Mouse (Mus musculus): ENCODE results near the gene Slc20a1. TPM values are rescaled to one million over a fixed set of nuclear protein-coding genes. Genes with fewer than 3 reads are reported as not detected.

Slc20a1 gene
- polyA plus RNA-seq, 1 experiment from 2014 or later, result 23.7 TPM

GRCm38 (mm10) chr2:129240726-129241432 lies 42.3 kb downstream of the Slc20a1 start:
- H3K36me3 ChIP-seq (ENCODE audit: control insufficient read depth, insufficient read depth, low read length), result no peaks in the 10 kb centered on the region
- 0 out of 2 replicates have a peak, but pooled peaks cover 3% of the 10 kb centered on the region for H3K9me3 ChIP-seq (ENCODE audit: control insufficient read depth, low read length)
- no peak overlapping the region for H3K9ac ChIP-seq (ENCODE audit: low read depth, low read length)
- H3K4me3 ChIP-seq (ENCODE audit: low read depth, low read length), result no peak overlapping the region
- ATAC-seq (ENCODE audit: low read depth) (no peak), DNase-seq (ENCODE audit: low spot score) (no peak)
- H3K4me2 ChIP-seq (ENCODE audit: low read depth, low read length), result no peak overlapping the region
- no peak overlapping the region for H3K27ac ChIP-seq (replicated peaks; ENCODE audit: low read depth, low read length)
- no peaks in the 10 kb centered on the region for H3K27me3 ChIP-seq (replicated peaks; ENCODE audit: control insufficient read depth, insufficient read depth, low read length)
- no peaks in the 10 kb centered on the region for H3K4me1 ChIP-seq (ENCODE audit: control insufficient read depth, insufficient read depth, low read length)
- 73% methylated on average over 9 of the region's 9 CpGs for WGBS

GRCm38 (mm10) chr2:129241845-129242833 lies 43.6 kb downstream of the Slc20a1 start:
- no peak overlapping the region for H3K4me3 ChIP-seq (ENCODE audit: low read depth, low read length)
- WGBS, result 49% methylated on average over 7 of the region's 7 CpGs
- no peaks in the 10 kb centered on the region for H3K27me3 ChIP-seq (replicated peaks; ENCODE audit: control insufficient read depth, insufficient read depth, low read length)
- no peaks in the 10 kb centered on the region for H3K36me3 ChIP-seq (ENCODE audit: control insufficient read depth, insufficient read depth, low read length)
- no peaks in the 10 kb centered on the region for H3K4me1 ChIP-seq (ENCODE audit: control insufficient read depth, insufficient read depth, low read length)
- H3K9ac ChIP-seq (ENCODE audit: low read depth, low read length), result no peak overlapping the region
- H3K9me3 ChIP-seq (ENCODE audit: control insufficient read depth, low read length), result 0 out of 2 replicates have a peak, but pooled peaks cover 3% of the 10 kb centered on the region
- no peak for ATAC-seq (ENCODE audit: low read depth)
- H3K4me2 ChIP-seq (ENCODE audit: low read depth, low read length), result no peak overlapping the region
- no peak overlapping the region for H3K27ac ChIP-seq (replicated peaks; ENCODE audit: low read depth, low read length)
- DNase-seq (ENCODE audit: low spot score), result no peak

- H3K36me3 ChIP-seq (ENCODE audit: control insufficient read depth, insufficient read depth, low read length), result no peaks in the 10 kb centered on the region
- 89% methylated on average over 4 of the region's 4 CpGs for WGBS
- H3K4me2 ChIP-seq (ENCODE audit: low read depth, low read length), result no peak overlapping the region
- 0 out of 2 replicates have a peak, but pooled peaks cover 3% of the 10 kb centered on the region for H3K9me3 ChIP-seq (ENCODE audit: control insufficient read depth, low read length)
- no peak for DNase-seq (ENCODE audit: low spot score)
- no peaks in the 10 kb centered on the region for H3K27me3 ChIP-seq (replicated peaks; ENCODE audit: control insufficient read depth, insufficient read depth, low read length)
- ATAC-seq (ENCODE audit: low read depth), result no peak
- no peaks in the 10 kb centered on the region for H3K4me1 ChIP-seq (ENCODE audit: control insufficient read depth, insufficient read depth, low read length)
- no peak overlapping the region for H3K27ac ChIP-seq (replicated peaks; ENCODE audit: low read depth, low read length)
- H3K9ac ChIP-seq (ENCODE audit: low read depth, low read length), result no peak overlapping the region
- no peak overlapping the region for H3K4me3 ChIP-seq (ENCODE audit: low read depth, low read length)
Observed at GRCm38 (mm10) chr2:129243005-129243404, 44.4 kb downstream of the Slc20a1 start.

GRCm38 (mm10) chr2:129243786-129244185 lies 45.2 kb downstream of the Slc20a1 start:
- DNase-seq (ENCODE audit: low spot score), result no peak
- 0 out of 2 replicates have a peak, but pooled peaks cover 3% of the 10 kb centered on the region for H3K9me3 ChIP-seq (ENCODE audit: control insufficient read depth, low read length)
- H3K27ac ChIP-seq (replicated peaks; ENCODE audit: low read depth, low read length), result no peak overlapping the region
- 44% methylated on average over 9 of the region's 9 CpGs for WGBS
- H3K27me3 ChIP-seq (replicated peaks; ENCODE audit: control insufficient read depth, insufficient read depth, low read length), result no peaks in the 10 kb centered on the region
- H3K4me3 ChIP-seq (ENCODE audit: low read depth, low read length), result no peak overlapping the region
- no peak overlapping the region for H3K9ac ChIP-seq (ENCODE audit: low read depth, low read length)
- no peaks in the 10 kb centered on the region for H3K36me3 ChIP-seq (ENCODE audit: control insufficient read depth, insufficient read depth, low read length)
- no peak overlapping the region for H3K4me2 ChIP-seq (ENCODE audit: low read depth, low read length)
- no peak for ATAC-seq (ENCODE audit: low read depth)
- no peaks in the 10 kb centered on the region for H3K4me1 ChIP-seq (ENCODE audit: control insufficient read depth, insufficient read depth, low read length)

GRCm38 (mm10) chr2:129244446-129245120 lies 46.0 kb downstream of the Slc20a1 start:
- no peak overlapping the region for H3K4me3 ChIP-seq (ENCODE audit: low read depth, low read length)
- no peaks in the 10 kb centered on the region for H3K27me3 ChIP-seq (replicated peaks; ENCODE audit: control insufficient read depth, insufficient read depth, low read length)
- WGBS, result 72% methylated on average over 20 of the region's 20 CpGs
- H3K36me3 ChIP-seq (ENCODE audit: control insufficient read depth, insufficient read depth, low read length), result no peaks in the 10 kb centered on the region
- H3K27ac ChIP-seq (replicated peaks; ENCODE audit: low read depth, low read length), result no peak overlapping the region
- DNase-seq (ENCODE audit: low spot score), result peak; percentile 59
- ATAC-seq (ENCODE audit: low read depth), result peak; percentile 60; the same call in 1 of the 2 replicates
- H3K4me1 ChIP-seq (ENCODE audit: control insufficient read depth, insufficient read depth, low read length), result no peaks in the 10 kb centered on the region
- no peak overlapping the region for H3K4me2 ChIP-seq (ENCODE audit: low read depth, low read length)
- H3K9me3 ChIP-seq (ENCODE audit: control insufficient read depth, low read length), result 0 out of 2 replicates have a peak, but pooled peaks cover 3% of the 10 kb centered on the region
- H3K9ac ChIP-seq (ENCODE audit: low read depth, low read length), result no peak overlapping the region

- no peak overlapping the region for H3K27ac ChIP-seq (replicated peaks; ENCODE audit: low read depth, low read length)
- DNase-seq (ENCODE audit: low spot score) (peak; percentile 72), ATAC-seq (ENCODE audit: low read depth) (peak; percentile 82; the same call in 1 of the 2 replicates)
- no peaks in the 10 kb centered on the region for H3K4me1 ChIP-seq (ENCODE audit: control insufficient read depth, insufficient read depth, low read length)
- no peak overlapping the region for H3K4me2 ChIP-seq (ENCODE audit: low read depth, low read length)
- no peak overlapping the region for H3K4me3 ChIP-seq (ENCODE audit: low read depth, low read length)
- WGBS, result 41% methylated on average over 5 of the region's 5 CpGs
- H3K27me3 ChIP-seq (replicated peaks; ENCODE audit: control insufficient read depth, insufficient read depth, low read length), result no peaks in the 10 kb centered on the region
- H3K9me3 ChIP-seq (ENCODE audit: control insufficient read depth, low read length), result no peaks in the 10 kb centered on the region
- no peak overlapping the region for H3K9ac ChIP-seq (ENCODE audit: low read depth, low read length)
- no peaks in the 10 kb centered on the region for H3K36me3 ChIP-seq (ENCODE audit: control insufficient read depth, insufficient read depth, low read length)
Observed at GRCm38 (mm10) chr2:129245618-129246017, 47.1 kb downstream of the Slc20a1 start.

- Histone ChIP-seq H3K4me2 (ENCODE audit: low read depth, low read length) (no peak overlapping the region), H3K27ac (replicated peaks; ENCODE audit: low read depth, low read length) (no peak overlapping the region), H3K9ac (ENCODE audit: low read depth, low read length) (no peak overlapping the region), H3K36me3 (ENCODE audit: control insufficient read depth, insufficient read depth, low read length) (no peaks in the 10 kb centered on the region), H3K4me1 (ENCODE audit: control insufficient read depth, insufficient read depth, low read length) (no peaks in the 10 kb centered on the region), H3K4me3 (ENCODE audit: low read depth, low read length) (no peak overlapping the region), H3K27me3 (replicated peaks; ENCODE audit: control insufficient read depth, insufficient read depth, low read length) (no peaks in the 10 kb centered on the region), H3K9me3 (ENCODE audit: control insufficient read depth, low read length) (no peaks in the 10 kb centered on the region)
- DNase-seq (ENCODE audit: low spot score) (no peak), ATAC-seq (ENCODE audit: low read depth) (no peak)
- 71% methylated on average over 6 of the region's 7 CpGs for WGBS
Observed at GRCm38 (mm10) chr2:129246436-129246835, 47.9 kb downstream of the Slc20a1 start.

- Histone ChIP-seq H3K4me2 (ENCODE audit: low read depth, low read length) (no peak overlapping the region), H3K27me3 (replicated peaks; ENCODE audit: control insufficient read depth, insufficient read depth, low read length) (no peaks in the 10 kb centered on the region), H3K4me1 (ENCODE audit: control insufficient read depth, insufficient read depth, low read length) (no peaks in the 10 kb centered on the region), H3K9me3 (ENCODE audit: control insufficient read depth, low read length) (no peaks in the 10 kb centered on the region), H3K4me3 (ENCODE audit: low read depth, low read length) (no peak overlapping the region), H3K36me3 (ENCODE audit: control insufficient read depth, insufficient read depth, low read length) (no peaks in the 10 kb centered on the region), H3K9ac (ENCODE audit: low read depth, low read length) (no peak overlapping the region), H3K27ac (replicated peaks; ENCODE audit: low read depth, low read length) (no peak overlapping the region)
- 94% methylated on average over 12 of the region's 12 CpGs for WGBS
- no peak for ATAC-seq (ENCODE audit: low read depth)
- no peak for DNase-seq (ENCODE audit: low spot score)
Observed at GRCm38 (mm10) chr2:129246924-129247323, 48.4 kb downstream of the Slc20a1 start.
